Mouse (Mus musculus) gastrocnemius, adult 2 months (tissue): Measurements from ENCODE around the gene RPS10-NUDT3. TPM values are rescaled to one million over a fixed set of nuclear protein-coding genes. Genes with fewer than 3 reads are reported as not detected.

Experiments
- DNase-seq: peaks from one replicate; pipeline ENCODE4 v3.0.0; 2022
- H3K27ac ChIP-seq: fragments of 200-600 bp; 2 replicates; pipeline ENCODE4 v1.8.1; 2022; ENCODE audit warnings: mild to moderate bottlenecking
- H3K4me3 ChIP-seq: fragments of 200-600 bp; 2 replicates; pipeline ENCODE4 v1.8.1; 2022; ENCODE audit warnings: mild to moderate bottlenecking, moderate library complexity
- CTCF ChIP-seq: fragments of 200-600 bp; IDR thresholded peaks from 2 replicates; pipeline ENCODE4 v1.8.1; 2022; ENCODE audit warnings: antibody characterized with exemption, mild to moderate bottlenecking, moderate library complexity
- intact Hi-C: fragments of 180-260 bp; cut with DNase I; formaldehyde crosslinking; loops from one replicate; pipeline ENCODE4 v1.15.1; 2025
- total RNA-seq, 2 experiments: library from RNA; stranded (reverse); gene quantifications; 2 replicates each; pipeline ENCODE4 v1.2.3; 2021

Gene RPS10-NUDT3
- total RNA-seq, 2 experiments from 2014 or later: 1.4 TPM; not detected in 1

- Histone ChIP-seq H3K4me3 (no peak overlapping the region), H3K27ac (peak overlapping the region; percentile 66)
- DNase-seq: peak; percentile 77
- no peak for TF ChIP-seq CTCF
- intact Hi-C loops: no loop called here
Observed at GRCm38 (mm10) chr17:27552215-27553201, 82.5 kb downstream of the RPS10-NUDT3 start.

- no peak for DNase-seq
- no peak overlapping the region for H3K4me3 ChIP-seq
- TF ChIP-seq CTCF: no peak
- intact Hi-C loops: no loop called here
- H3K27ac ChIP-seq: no peak overlapping the region
Observed at GRCm38 (mm10) chr17:27551393-27551940, 83.6 kb downstream of the RPS10-NUDT3 start.

GRCm38 (mm10) chr17:27549234-27549633 is 85.8 kb downstream of the RPS10-NUDT3 start:
- Histone ChIP-seq H3K27ac (no peak overlapping the region), H3K4me3 (no peak overlapping the region)
- intact Hi-C loops: no loop called here
- DNase-seq: no peak
- TF ChIP-seq CTCF: no peak

- no peak overlapping the region for H3K27ac ChIP-seq
- no peak for TF ChIP-seq CTCF
- intact Hi-C loops: no loop called here
- no peak overlapping the region for H3K4me3 ChIP-seq
- DNase-seq: peak; percentile 78
Observed at GRCm38 (mm10) chr17:27547253-27547868, 87.7 kb downstream of the RPS10-NUDT3 start.

- no peak for TF ChIP-seq CTCF
- no peak for DNase-seq
- intact Hi-C loops: no loop called here
- Histone ChIP-seq H3K4me3 (no peak overlapping the region), H3K27ac (no peak overlapping the region)
Observed at GRCm38 (mm10) chr17:27546574-27547085, 88.4 kb downstream of the RPS10-NUDT3 start.

- no peak overlapping the region for H3K27ac ChIP-seq
- H3K4me3 ChIP-seq: no peak overlapping the region
- TF ChIP-seq CTCF: no peak
- intact Hi-C loops: no loop called here
- no peak for DNase-seq
Observed at GRCm38 (mm10) chr17:27545991-27546390, 89.0 kb downstream of the RPS10-NUDT3 start.

GRCm38 (mm10) chr17:27544551-27544950 is 90.5 kb downstream of the RPS10-NUDT3 start:
- TF ChIP-seq CTCF: no peak
- intact Hi-C loops: no loop called here
- no peak for DNase-seq
- H3K27ac ChIP-seq: no peak overlapping the region
- no peak overlapping the region for H3K4me3 ChIP-seq

- no peak for TF ChIP-seq CTCF
- Histone ChIP-seq H3K4me3 (no peak overlapping the region), H3K27ac (no peak overlapping the region)
- DNase-seq: no peak
- intact Hi-C loops: no loop called here
Observed at GRCm38 (mm10) chr17:27541984-27542383, 93.0 kb downstream of the RPS10-NUDT3 start.

- Histone ChIP-seq H3K27ac (no peak overlapping the region), H3K4me3 (no peak overlapping the region)
- TF ChIP-seq CTCF: no peak
- intact Hi-C loops: no loop called here
- DNase-seq: no peak
Observed at GRCm38 (mm10) chr17:27541261-27541660, 93.8 kb downstream of the RPS10-NUDT3 start.

GRCm38 (mm10) chr17:27534718-27535117 is 100.3 kb downstream of the RPS10-NUDT3 start:
- Histone ChIP-seq H3K27ac (no peak overlapping the region), H3K4me3 (no peak overlapping the region)
- TF ChIP-seq CTCF: no peak
- intact Hi-C loops: loop anchor here (2.0 to 10.0 kb wide), 2 partner anchors 96 to 230 kb away; no protein-coding TSS in a partner anchor
- peak; percentile 86 for DNase-seq

GRCm38 (mm10) chr17:27533354-27533753 is 101.7 kb downstream of the RPS10-NUDT3 start:
- Histone ChIP-seq H3K4me3 (no peak overlapping the region), H3K27ac (no peak overlapping the region)
- peak; percentile 10; the same call in 1 of the 2 replicates for TF ChIP-seq CTCF
- intact Hi-C loops: loop anchor here (10.0 kb wide), 1 partner anchor 231 kb away; no protein-coding TSS in a partner anchor
- no peak for DNase-seq

GRCm38 (mm10) chr17:27532095-27532494 is 102.9 kb downstream of the RPS10-NUDT3 start:
- Histone ChIP-seq H3K27ac (no peak overlapping the region), H3K4me3 (no peak overlapping the region)
- DNase-seq: no peak
- intact Hi-C loops: loop anchor here (10.0 kb wide), 1 partner anchor 233 kb away; no protein-coding TSS in a partner anchor
- no peak for TF ChIP-seq CTCF

Other genes starting within 250 kb of the RPS10-NUDT3 start
- not detected for gene Grm4, start 113.8 kb downstream of the RPS10-NUDT3 start, total RNA-seq
- 10 to 100 TPM; 29.6 to 34.1 TPM for gene Hmga1, start 78.7 kb downstream of the RPS10-NUDT3 start, total RNA-seq
- 1 to 10 TPM; 3.0 to 3.3 TPM for gene AI413582, start 69.5 kb downstream of the RPS10-NUDT3 start, total RNA-seq
- gene Nudt3, start 11.7 kb downstream of the RPS10-NUDT3 start, total RNA-seq: 100 to 1,000 TPM; 222 to 261 TPM
- 100 to 1,000 TPM; 342 to 407 TPM for gene Rps10, start 1.4 kb upstream of the RPS10-NUDT3 start, total RNA-seq
- under 1 TPM in 1 of 2 experiments, not detected in 1; 0.18 TPM for gene Pacsin1, start 20.3 kb upstream of the RPS10-NUDT3 start, total RNA-seq
- not detected for gene Spdef, start 93.7 kb upstream of the RPS10-NUDT3 start, total RNA-seq
- 100 to 1,000 TPM; 182 to 201 TPM for gene D17Wsu92e, start 185.4 kb upstream of the RPS10-NUDT3 start, total RNA-seq
- gene Snrpc, start 202.9 kb upstream of the RPS10-NUDT3 start, total RNA-seq: 10 to 100 TPM; 68.3 to 71.2 TPM
- gene Uhrf1bp1, start 221.2 kb upstream of the RPS10-NUDT3 start, total RNA-seq: 10 to 100 TPM; 25.9 to 26.0 TPM